Mouse (Mus musculus) gastrocnemius, postnatal 36 days (tissue): ENCODE measurements around the gene Josd2. TPM values are rescaled to one million over a fixed set of nuclear protein-coding genes. Genes with fewer than 3 reads are reported as not detected.

ENCODE experiments used
- DNase-seq, 2 experiments: peaks; one replicate each; pipeline ENCODE4 v3.0.0; 2022
- intact Hi-C: fragments of 180-260 bp; cut with DNase I; formaldehyde crosslinking; loops from one replicate; pipeline ENCODE4 v1.15.1; 2025
- total RNA-seq, 2 experiments: library from RNA; stranded (reverse); gene quantifications; 2 replicates each; pipeline ENCODE4 v1.2.3; 2021

Gene Josd2
- total RNA-seq, 2 experiments from 2014 or later = 48.7 to 49.2 TPM

- intact Hi-C loops = loop anchor here (5.0 kb wide), 1 partner anchor 127 kb away; the partner anchor contains the start of gene Napsa
- DNase-seq = no peak
Observed at GRCm38 (mm10) chr7:44444886-44445527, 22.8 kb upstream of the Josd2 start.

- intact Hi-C loops = no loop called here
- no peak for DNase-seq
Observed at GRCm38 (mm10) chr7:44445528-44445923, 22.3 kb upstream of the Josd2 start.

GRCm38 (mm10) chr7:44446070-44446855 lies 21.5 kb upstream of the Josd2 start:
- intact Hi-C loops = no loop called here
- DNase-seq = no peak

- intact Hi-C loops = no loop called here
- DNase-seq = no peak
Observed at GRCm38 (mm10) chr7:44453256-44453655, 14.5 kb upstream of the Josd2 start.

- intact Hi-C loops = no loop called here
- no peak for DNase-seq
Observed at GRCm38 (mm10) chr7:44456302-44456701, 11.5 kb upstream of the Josd2 start.

GRCm38 (mm10) chr7:44460067-44460466 lies 7.7 kb upstream of the Josd2 start:
- intact Hi-C loops = loop anchor here (5.0 kb wide), 1 partner anchor 83 kb away; no protein-coding TSS in a partner anchor

GRCm38 (mm10) chr7:44460767-44461502 lies 6.8 kb upstream of the Josd2 start:
- intact Hi-C loops = loop anchor here (5.0 kb wide), 1 partner anchor 84 kb away; no protein-coding TSS in a partner anchor
- no peak for DNase-seq

More at GRCm38 (mm10) chr7:44460067-44460466, 7.7 kb upstream of the Josd2 start:
- DNase-seq = no peak

- DNase-seq = no peak
- intact Hi-C loops = loop anchor here (5.0 kb wide), 1 partner anchor 84 kb away; no protein-coding TSS in a partner anchor
Observed at GRCm38 (mm10) chr7:44461503-44462217, 6.1 kb upstream of the Josd2 start.

GRCm38 (mm10) chr7:44462218-44463055 lies 5.3 kb upstream of the Josd2 start:
- intact Hi-C loops = loop anchor here (5.0 kb wide), 1 partner anchor 85 kb away; no protein-coding TSS in a partner anchor
- DNase-seq = no peak

GRCm38 (mm10) chr7:44463056-44463425 lies 4.7 kb upstream of the Josd2 start:
- no peak for DNase-seq
- intact Hi-C loops = loop anchor here (5.0 kb wide), 1 partner anchor 86 kb away; no protein-coding TSS in a partner anchor

GRCm38 (mm10) chr7:44463556-44464225 lies 4.1 kb upstream of the Josd2 start:
- no peak for DNase-seq
- intact Hi-C loops = loop anchor here (5.0 kb wide), 1 partner anchor 86 kb away; no protein-coding TSS in a partner anchor

GRCm38 (mm10) chr7:44464511-44464910 lies 3.3 kb upstream of the Josd2 start:
- DNase-seq = no peak
- intact Hi-C loops = loop anchor here (5.0 kb wide), 1 partner anchor 87 kb away; no protein-coding TSS in a partner anchor

GRCm38 (mm10) chr7:44465111-44465510 lies 2.7 kb upstream of the Josd2 start, which contains the start of gene Aspdh:
Aspdh (plus strand) TSS chr7:44465391.
- intact Hi-C loops = no loop called here
- no peak for DNase-seq

- intact Hi-C loops = no loop called here
- no peak for DNase-seq
Observed at GRCm38 (mm10) chr7:44466006-44466887, 1.5 kb upstream of the Josd2 start.

- intact Hi-C loops = no loop called here
- DNase-seq = no peak
Observed at GRCm38 (mm10) chr7:44466888-44467311, 880 bp upstream of the Josd2 start.

- DNase-seq = no peak
- intact Hi-C loops = no loop called here
Observed at GRCm38 (mm10) chr7:44468644-44469285, 985 bp downstream of the Josd2 start.
